Mouse (Mus musculus) neural tube, embryonic 14.5 days (tissue): ENCODE measurements around the gene Golph3l. TPM values are rescaled to one million over a fixed set of nuclear protein-coding genes. Genes with fewer than 3 reads are reported as not detected.
"Not testable (repeated sequence)": the region's sequence is repeated elsewhere in the genome, so short reads cannot be mapped to it uniquely, and the experiment has no call there.

Source experiments
- ATAC-seq: fragments of 200-750 bp; cut with Nextera tagmentation; 2 replicates; pipeline ENCODE4 v1.8.0; 2017; ENCODE audit warnings: low read depth, mild to moderate bottlenecking, moderate TSS enrichment, moderate library complexity
- H3K27ac ChIP-seq: fragments of 300-500 bp; sonication (generic); 2 replicates; pipeline ENCODE4 v1.5.1; 2014; ENCODE audit warnings: low read depth, mild to moderate bottlenecking, control low read depth, low read length, moderate library complexity, mixed read lengths
- H3K27me3 ChIP-seq: fragments of 300-500 bp; sonication (generic); 2 replicates; pipeline ENCODE4 v1.6.1; 2014; ENCODE audit warnings: low read length; ENCODE audit not compliant: control insufficient read depth, insufficient read depth
- H3K36me3 ChIP-seq: fragments of 300-500 bp; sonication (generic); 2 replicates; pipeline ENCODE4 v1.6.1; 2014; ENCODE audit warnings: low read length, mixed read lengths; ENCODE audit not compliant: control insufficient read depth, insufficient read depth
- H3K4me1 ChIP-seq: fragments of 300-500 bp; sonication (generic); 2 replicates; pipeline ENCODE4 v1.6.1; 2014; ENCODE audit warnings: low read length; ENCODE audit not compliant: control insufficient read depth, insufficient read depth
- H3K4me2 ChIP-seq: fragments of 300-500 bp; sonication (generic); 2 replicates; pipeline ENCODE4 v1.6.1; 2014; ENCODE audit warnings: mild to moderate bottlenecking, low read depth, low read length, control low read depth
- H3K4me3 ChIP-seq: fragments of 300-500 bp; sonication (generic); 2 replicates; pipeline ENCODE4 v1.5.1; 2014; ENCODE audit warnings: low read depth, low read length, control low read depth, mixed read lengths
- H3K9ac ChIP-seq: fragments of 300-500 bp; sonication (generic); replicated peaks from 2 replicates; pipeline ENCODE4 v1.6.1; 2014; ENCODE audit warnings: low read depth, mild to moderate bottlenecking, control low read depth, low read length, mixed read lengths
- H3K9me3 ChIP-seq: fragments of 300-500 bp; sonication (generic); 2 replicates; pipeline ENCODE4 v1.6.1; 2016; ENCODE audit warnings: low read length; ENCODE audit not compliant: control insufficient read depth
- WGBS: fragments of 180-500 bp; shearing (Covaris S2); extraction: QIAGEN DNeasy Blood & Tissue Kit; methylation state at CpG from one replicate; pipeline ENCODE4 v1.1.7; 2014; 5-methylcytosine and 5-hydroxymethylcytosine counted together
- polyA plus RNA-seq: library from polyadenylated mRNA; unstranded; fragments of >200 nt; fragmentation: Nextera tagmentation; extraction: Ambion mirVana; gene quantifications from 2 replicates; pipeline ENCODE4 v1.2.1, GENCODE M21; 2014

The Golph3l gene
- polyA plus RNA-seq, 1 experiment from 2014 or later: 29.5 TPM

DNA sequence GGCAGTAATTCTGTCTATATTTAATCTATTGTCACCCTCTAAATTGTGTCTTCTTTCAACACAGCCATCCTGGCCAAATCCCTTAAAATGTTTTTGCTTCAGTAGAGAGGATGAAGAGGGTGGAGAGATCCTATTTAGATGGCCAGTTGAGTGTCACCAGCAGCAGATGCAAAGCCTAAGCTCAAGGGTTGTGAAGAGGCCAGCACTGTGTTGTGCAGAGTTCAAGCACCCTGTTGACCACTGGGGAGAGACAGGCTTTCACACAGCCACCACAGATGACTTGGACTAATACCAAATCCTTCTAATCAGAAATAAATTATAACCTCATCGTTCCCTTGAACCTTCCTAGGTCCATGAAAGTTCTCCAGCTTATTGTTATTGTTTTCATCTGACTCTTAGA, 29.8 kb downstream of the Golph3l start:
- Histone ChIP-seq H3K27me3 (no peaks in the 10 kb centered on the region), H3K4me3 (no peak overlapping the region), H3K27ac (no peak overlapping the region), H3K36me3 (peaks cover 20% of the 10 kb centered on the region), H3K4me2 (no peak overlapping the region), H3K9me3 (no peaks in the 10 kb centered on the region), H3K9ac (no peak overlapping the region), H3K4me1 (no peaks in the 10 kb centered on the region)
- 89% methylated on average over 1 of the region's 1 CpGs for WGBS
- ATAC-seq: no peak

DNA sequence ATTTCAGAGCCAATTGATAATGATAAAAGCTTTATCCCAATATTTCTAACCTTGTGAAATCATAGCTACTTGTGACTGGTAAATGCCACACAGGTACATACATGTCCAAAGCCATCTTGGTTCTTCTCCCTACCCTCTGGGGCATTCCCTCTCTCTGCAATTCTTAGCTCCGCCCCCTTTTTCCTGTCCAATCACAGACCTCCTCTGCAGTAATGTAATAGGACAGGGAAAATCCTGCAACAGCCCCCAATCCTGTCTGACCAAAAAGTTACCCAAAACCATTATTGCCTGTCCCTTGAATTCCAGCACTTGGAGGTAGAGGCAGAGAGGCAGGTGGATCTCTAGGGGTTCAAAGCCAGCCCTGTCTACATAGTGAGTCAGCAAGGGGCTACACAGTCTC, 32.5 kb downstream of the Golph3l start:
- WGBS: 88% methylated on average over 1 of the region's 1 CpGs

DNA sequence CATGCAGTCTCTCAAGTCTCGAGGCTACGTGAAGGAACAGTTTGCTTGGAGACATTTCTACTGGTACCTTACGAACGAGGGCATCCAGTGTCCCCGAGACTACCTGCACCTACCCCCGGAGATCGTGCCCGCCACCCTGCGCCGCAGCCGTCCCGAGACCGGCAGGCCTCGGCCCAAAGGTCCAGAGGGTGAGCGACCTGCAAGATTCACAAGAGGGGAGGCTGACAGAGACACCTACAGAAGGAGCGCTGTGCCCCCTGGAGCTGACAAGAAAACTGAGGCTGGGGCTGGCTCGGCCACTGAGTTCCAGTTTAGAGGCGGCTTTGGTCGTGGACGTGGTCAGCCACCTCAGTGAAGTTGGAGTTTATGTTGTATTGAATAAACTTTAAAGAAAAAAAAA, 33.7 kb downstream of the Golph3l start:
- not testable (repeated sequence) for H3K9ac ChIP-seq, H3K9me3 ChIP-seq, H3K27me3 ChIP-seq, H3K4me3 ChIP-seq, ATAC-seq, H3K27ac ChIP-seq, H3K4me2 ChIP-seq
- WGBS: 94% methylated on average over 20 of the region's 20 CpGs
- H3K4me1 ChIP-seq: peaks cover 16% of the 10 kb centered on the region
- peaks cover 12% of the 10 kb centered on the region for H3K36me3 ChIP-seq

More for the DNA sequence above, 32.5 kb downstream of the Golph3l start:
- H3K4me1 ChIP-seq: peaks cover 6% of the 10 kb centered on the region
- H3K27ac ChIP-seq: no peak overlapping the region
- H3K36me3 ChIP-seq: peaks cover 18% of the 10 kb centered on the region
- H3K4me2 ChIP-seq: no peak overlapping the region
- no peak overlapping the region for H3K4me3 ChIP-seq
- no peaks in the 10 kb centered on the region for H3K9me3 ChIP-seq
- no peak overlapping the region for H3K9ac ChIP-seq
- ATAC-seq: no peak
- H3K27me3 ChIP-seq: no peaks in the 10 kb centered on the region

DNA sequence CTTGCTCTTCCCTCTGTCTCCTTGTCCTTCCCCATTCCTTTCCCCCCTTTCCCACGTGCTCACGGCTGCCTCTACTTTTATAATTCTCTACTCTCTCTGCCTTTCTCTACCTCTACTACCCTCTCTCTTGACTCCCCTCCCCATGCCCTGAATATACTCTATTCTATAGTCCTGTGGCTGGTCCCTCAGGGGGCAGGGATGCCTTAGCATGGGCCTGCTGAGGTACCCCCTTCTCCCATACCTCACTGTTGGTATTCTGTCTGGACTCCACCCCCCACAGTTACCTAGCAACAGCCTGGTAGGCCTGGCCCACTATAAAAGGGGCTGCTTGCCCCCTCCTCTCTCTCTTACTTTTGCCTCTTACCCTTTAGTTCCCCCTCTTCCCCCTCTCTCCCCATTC, 34.8 kb downstream of the Golph3l start:
- Histone ChIP-seq H3K9me3 (no peaks in the 10 kb centered on the region), H3K4me2 (no peak overlapping the region), H3K9ac (no peak overlapping the region), H3K4me1 (peaks cover 16% of the 10 kb centered on the region), H3K27me3 (no peaks in the 10 kb centered on the region), H3K36me3 (peaks cover 13% of the 10 kb centered on the region), H3K27ac (no peak overlapping the region), H3K4me3 (no peak overlapping the region)
- no peak for ATAC-seq
- 36% methylated on average over 2 of the region's 2 CpGs for WGBS

DNA sequence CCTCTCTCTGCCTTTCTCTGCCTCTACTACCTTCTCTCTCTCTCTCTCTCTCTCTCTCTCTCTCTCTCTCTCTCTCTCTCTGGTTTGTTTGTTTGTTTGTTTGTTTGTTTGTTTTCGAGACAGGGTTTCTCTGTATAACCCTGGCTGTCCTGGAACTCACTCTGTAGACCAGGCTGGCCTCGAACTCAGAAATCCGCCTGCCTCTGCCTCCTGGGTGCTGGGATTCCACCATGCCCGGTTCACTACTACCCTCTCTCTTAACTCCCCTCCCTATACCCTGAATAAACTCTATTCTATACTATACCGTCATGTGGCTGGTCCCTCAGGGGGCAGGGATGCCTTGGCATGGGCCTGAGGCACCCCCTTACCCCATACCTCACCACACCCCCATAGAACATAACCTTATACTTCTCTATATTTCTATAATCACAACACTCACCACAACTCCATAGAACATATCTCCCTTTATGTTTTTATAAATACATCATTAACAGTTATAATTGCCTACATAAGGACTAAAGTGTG, 35.3 kb downstream of the Golph3l start:
- Histone ChIP-seq H3K27ac (peak overlapping the region; percentile 94), H3K36me3 (peaks cover 17% of the 10 kb centered on the region), H3K4me1 (peaks cover 16% of the 10 kb centered on the region), H3K4me2 (peak overlapping the region; percentile 50), H3K4me3 (peak overlapping the region; percentile 64)
- not testable (repeated sequence) for H3K27me3 ChIP-seq, H3K9me3 ChIP-seq, H3K9ac ChIP-seq, ATAC-seq
- whole genome bisulfite sequencing: 69% methylated on average over 5 of the region's 5 CpGs

DNA sequence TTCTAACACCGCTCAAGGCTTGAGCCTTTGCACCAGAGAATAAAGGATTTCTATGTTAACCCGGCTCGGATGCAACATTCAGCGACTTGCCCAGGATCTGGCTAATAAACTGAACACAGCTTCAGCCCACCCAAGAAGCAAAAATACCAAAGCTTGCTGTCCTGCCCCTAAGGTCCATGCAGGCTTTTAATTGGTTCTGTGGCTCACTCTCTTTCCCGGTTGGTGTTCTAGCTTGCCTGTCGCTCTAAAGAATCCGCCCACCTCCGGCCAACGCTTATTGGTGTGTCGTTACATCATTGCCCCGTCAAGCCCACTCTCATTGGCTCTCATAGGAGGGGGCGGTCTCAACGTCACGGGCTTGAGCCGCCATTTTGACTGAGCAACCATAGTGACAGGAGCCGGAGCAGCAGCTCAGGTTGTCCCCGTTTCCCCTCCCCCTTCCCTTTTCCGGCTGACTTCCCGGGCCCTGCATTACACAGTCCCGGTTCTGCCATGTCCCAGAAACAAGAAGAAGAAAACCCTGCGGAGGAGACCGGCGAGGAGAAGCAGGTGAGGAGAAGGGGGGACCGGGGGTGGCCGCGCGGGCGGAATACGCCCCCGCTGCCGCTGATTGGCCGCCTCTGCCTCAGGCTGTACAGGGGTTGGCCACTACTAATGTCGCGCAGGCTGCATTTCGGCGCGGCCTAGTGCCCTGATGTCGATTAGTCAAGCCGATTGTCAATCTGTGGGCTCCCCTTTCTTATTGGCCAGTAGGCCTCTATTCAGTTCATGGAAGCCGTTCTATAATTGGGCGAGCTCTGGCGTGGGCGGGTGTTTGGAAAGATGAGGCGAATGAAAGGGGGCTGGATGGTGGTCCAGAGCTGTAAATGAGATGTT, 36.1 kb downstream of the Golph3l start, which contains the start of gene Ensa:
Ensa (plus strand) TSS at position 366 of the 876 bp plus-strand sequence.
- ATAC-seq: peak; percentile 99
- peaks cover 25% of the 10 kb centered on the region for H3K36me3 ChIP-seq
- under 1% methylated on average over 44 of the region's 44 CpGs for WGBS

DNA sequence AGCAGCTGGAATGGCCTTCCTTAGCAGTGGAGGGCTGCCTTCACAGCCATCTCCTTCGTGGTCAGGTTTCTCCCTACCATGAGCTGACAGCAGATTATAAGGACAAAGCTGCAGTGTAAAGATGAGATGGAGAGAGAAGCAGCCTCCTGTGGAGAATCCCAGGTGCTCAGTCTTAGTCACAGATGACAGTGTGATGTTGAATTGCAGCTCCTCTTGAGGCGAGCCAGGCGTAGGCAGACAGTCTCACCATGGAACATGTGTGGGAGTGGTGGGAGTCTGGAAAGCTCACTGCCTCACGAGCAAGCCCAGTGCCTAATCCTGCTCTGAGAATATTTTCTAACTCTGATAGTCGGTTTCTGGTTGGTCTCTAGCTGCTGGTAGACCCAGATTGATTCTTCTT, 39.0 kb downstream of the Golph3l start:
- no peaks in the 10 kb centered on the region for H3K9me3 ChIP-seq
- peaks cover 47% of the 10 kb centered on the region for H3K36me3 ChIP-seq
- H3K27ac ChIP-seq: no peak overlapping the region
- no peaks in the 10 kb centered on the region for H3K27me3 ChIP-seq
- 94% methylated on average over 5 of the region's 5 CpGs for WGBS
- ATAC-seq: no peak
- H3K4me2 ChIP-seq: no peak overlapping the region
- H3K4me1 ChIP-seq: peaks cover 16% of the 10 kb centered on the region
- no peak overlapping the region for H3K4me3 ChIP-seq
- no peak overlapping the region for H3K9ac ChIP-seq

More for the DNA sequence above, 36.1 kb downstream of the Golph3l start, which contains the start of gene Ensa:
- peak within 1 kb of the TSS; percentile 56 for H3K9ac ChIP-seq
- peak within 1 kb of the TSS; percentile 64 for H3K4me3 ChIP-seq
- no peaks in the 10 kb centered on the region for H3K27me3 ChIP-seq
- peak within 1 kb of the TSS; percentile 53 for H3K4me2 ChIP-seq
- H3K4me1 ChIP-seq: peaks cover 16% of the 10 kb centered on the region
- peak within 1 kb of the TSS; percentile 94 for H3K27ac ChIP-seq
- no peaks in the 10 kb centered on the region for H3K9me3 ChIP-seq

DNA sequence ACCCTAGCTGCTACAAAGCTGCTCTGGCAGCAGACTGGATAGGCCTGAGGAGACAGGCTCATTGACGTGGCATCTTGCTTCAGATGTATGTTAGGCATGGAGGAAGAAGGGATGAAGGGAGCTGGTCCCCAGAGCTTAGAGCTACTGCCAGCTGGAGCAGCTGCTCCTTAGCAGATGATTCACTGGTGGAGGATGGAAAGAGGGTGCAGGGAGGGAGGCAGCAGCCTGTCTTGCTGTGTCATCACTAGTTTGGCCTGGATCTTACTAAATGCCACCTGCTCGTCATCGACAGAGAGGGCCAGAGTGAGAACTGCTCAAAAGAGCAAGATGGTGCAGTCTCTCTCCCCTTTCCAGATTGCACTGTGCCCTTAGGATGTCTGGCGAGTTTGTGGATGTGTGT, 41.0 kb downstream of the Golph3l start:
- no peak overlapping the region for H3K9ac ChIP-seq
- peaks cover 16% of the 10 kb centered on the region for H3K4me1 ChIP-seq
- H3K36me3 ChIP-seq: peaks cover 60% of the 10 kb centered on the region
- ATAC-seq: no peak
- no peak overlapping the region for H3K27ac ChIP-seq
- H3K4me2 ChIP-seq: no peak overlapping the region
- no peaks in the 10 kb centered on the region for H3K27me3 ChIP-seq
- H3K4me3 ChIP-seq: no peak overlapping the region
- no peaks in the 10 kb centered on the region for H3K9me3 ChIP-seq
- WGBS: 90% methylated on average over 4 of the region's 4 CpGs

DNA sequence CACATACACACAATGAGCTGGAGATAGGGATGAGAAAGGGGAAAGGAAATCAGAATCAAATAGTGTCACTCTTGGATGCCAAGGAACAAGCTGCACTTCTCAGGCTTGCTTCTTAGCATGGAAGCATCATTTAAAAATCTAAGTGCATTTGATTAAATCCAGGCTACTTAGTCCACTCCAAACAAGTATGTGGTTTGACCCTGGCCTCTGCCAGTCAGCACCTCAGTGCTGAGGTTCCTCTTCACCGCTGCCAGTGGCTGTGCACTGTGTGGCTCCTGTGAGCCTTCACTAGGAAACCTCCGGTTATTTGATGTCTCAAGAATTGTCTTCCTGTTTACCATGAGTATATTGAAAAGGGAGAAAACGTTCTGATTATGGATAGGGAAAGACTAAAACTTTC, 42.1 kb downstream of the Golph3l start:
- H3K4me2 ChIP-seq: no peak overlapping the region
- no peaks in the 10 kb centered on the region for H3K27me3 ChIP-seq
- peaks cover 68% of the 10 kb centered on the region for H3K36me3 ChIP-seq
- H3K9me3 ChIP-seq: no peaks in the 10 kb centered on the region
- 86% methylated on average over 3 of the region's 3 CpGs for WGBS
- no peak for ATAC-seq
- no peak overlapping the region for H3K27ac ChIP-seq
- no peak overlapping the region for H3K4me3 ChIP-seq
- peaks cover 14% of the 10 kb centered on the region for H3K4me1 ChIP-seq
- no peak overlapping the region for H3K9ac ChIP-seq
